Mouse (Mus musculus) neural tube, embryonic 14.5 days (tissue): ENCODE results near the gene Lgi2. TPM values are rescaled to one million over a fixed set of nuclear protein-coding genes. Genes with fewer than 3 reads are reported as not detected.

Experiments
- ATAC-seq: fragments of 200-750 bp; cut with Nextera tagmentation; 2 replicates; pipeline ENCODE4 v1.8.0; 2017; ENCODE audit warnings: low read depth, mild to moderate bottlenecking, moderate TSS enrichment, moderate library complexity
- H3K27ac ChIP-seq: fragments of 300-500 bp; sonication (generic); 2 replicates; pipeline ENCODE4 v1.5.1; 2014; ENCODE audit warnings: low read depth, mild to moderate bottlenecking, control low read depth, low read length, moderate library complexity, mixed read lengths
- H3K27me3 ChIP-seq: fragments of 300-500 bp; sonication (generic); 2 replicates; pipeline ENCODE4 v1.6.1; 2014; ENCODE audit warnings: low read length; ENCODE audit not compliant: control insufficient read depth, insufficient read depth
- H3K36me3 ChIP-seq: fragments of 300-500 bp; sonication (generic); 2 replicates; pipeline ENCODE4 v1.6.1; 2014; ENCODE audit warnings: low read length, mixed read lengths; ENCODE audit not compliant: control insufficient read depth, insufficient read depth
- H3K4me1 ChIP-seq: fragments of 300-500 bp; sonication (generic); 2 replicates; pipeline ENCODE4 v1.6.1; 2014; ENCODE audit warnings: low read length; ENCODE audit not compliant: control insufficient read depth, insufficient read depth
- H3K4me2 ChIP-seq: fragments of 300-500 bp; sonication (generic); 2 replicates; pipeline ENCODE4 v1.6.1; 2014; ENCODE audit warnings: mild to moderate bottlenecking, low read depth, low read length, control low read depth
- H3K4me3 ChIP-seq: fragments of 300-500 bp; sonication (generic); 2 replicates; pipeline ENCODE4 v1.5.1; 2014; ENCODE audit warnings: low read depth, low read length, control low read depth, mixed read lengths
- H3K9ac ChIP-seq: fragments of 300-500 bp; sonication (generic); replicated peaks from 2 replicates; pipeline ENCODE4 v1.6.1; 2014; ENCODE audit warnings: low read depth, mild to moderate bottlenecking, control low read depth, low read length, mixed read lengths
- H3K9me3 ChIP-seq: fragments of 300-500 bp; sonication (generic); 2 replicates; pipeline ENCODE4 v1.6.1; 2016; ENCODE audit warnings: low read length; ENCODE audit not compliant: control insufficient read depth
- WGBS: fragments of 180-500 bp; shearing (Covaris S2); extraction: QIAGEN DNeasy Blood & Tissue Kit; methylation state at CpG from one replicate; pipeline ENCODE4 v1.1.7; 2014; 5-methylcytosine and 5-hydroxymethylcytosine counted together
- polyA plus RNA-seq: library from polyadenylated mRNA; unstranded; fragments of >200 nt; fragmentation: Nextera tagmentation; extraction: Ambion mirVana; gene quantifications from 2 replicates; pipeline ENCODE4 v1.2.1, GENCODE M21; 2014

Lgi2 gene
- polyA plus RNA-seq, 1 experiment from 2014 or later, result 8.6 TPM

- H3K4me3 ChIP-seq, result no peak overlapping the region
- no peak overlapping the region for H3K4me2 ChIP-seq
- no peaks in the 10 kb centered on the region for H3K36me3 ChIP-seq
- ATAC-seq, result peak; percentile 25; the same call in 1 of the 2 replicates
- no peaks in the 10 kb centered on the region for H3K27me3 ChIP-seq
- peak overlapping the region; percentile 11; the same call in 1 of the 2 replicates for H3K27ac ChIP-seq
- H3K9ac ChIP-seq, result no peak overlapping the region
- no peaks in the 10 kb centered on the region for H3K9me3 ChIP-seq
- WGBS, result 56% methylated on average over 13 of the region's 13 CpGs
- H3K4me1 ChIP-seq, result no peaks in the 10 kb centered on the region
Measured at GRCm38 (mm10) chr5:52550613-52551317, 15.5 kb downstream of the Lgi2 start.

DNA sequence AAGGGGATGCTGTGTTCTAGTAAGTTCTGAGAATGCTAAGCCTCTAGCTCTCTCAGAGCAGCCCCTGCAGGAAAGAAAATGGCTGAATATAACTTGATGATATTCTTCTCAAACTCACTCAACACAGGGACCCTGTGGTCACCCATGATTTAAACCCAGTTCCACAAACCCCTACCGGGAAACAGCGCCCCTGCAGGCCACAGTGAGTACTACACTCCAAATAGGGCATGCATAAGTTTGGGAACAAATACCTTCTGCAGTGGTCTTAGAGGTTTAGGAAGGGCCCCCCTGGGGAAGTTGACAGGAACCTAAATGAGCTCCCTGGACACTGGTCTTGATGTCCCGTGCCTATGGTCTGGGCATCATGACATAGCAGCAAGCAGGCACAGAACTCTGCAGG lies 19.3 kb downstream of the Lgi2 start:
- Histone ChIP-seq H3K4me1 (no peaks in the 10 kb centered on the region), H3K4me3 (no peak overlapping the region), H3K9ac (no peak overlapping the region), H3K36me3 (no peaks in the 10 kb centered on the region), H3K27me3 (no peaks in the 10 kb centered on the region), H3K4me2 (no peak overlapping the region), H3K9me3 (no peaks in the 10 kb centered on the region), H3K27ac (no peak overlapping the region)
- no peak for ATAC-seq
- WGBS, result 50% methylated on average over 3 of the region's 3 CpGs

DNA sequence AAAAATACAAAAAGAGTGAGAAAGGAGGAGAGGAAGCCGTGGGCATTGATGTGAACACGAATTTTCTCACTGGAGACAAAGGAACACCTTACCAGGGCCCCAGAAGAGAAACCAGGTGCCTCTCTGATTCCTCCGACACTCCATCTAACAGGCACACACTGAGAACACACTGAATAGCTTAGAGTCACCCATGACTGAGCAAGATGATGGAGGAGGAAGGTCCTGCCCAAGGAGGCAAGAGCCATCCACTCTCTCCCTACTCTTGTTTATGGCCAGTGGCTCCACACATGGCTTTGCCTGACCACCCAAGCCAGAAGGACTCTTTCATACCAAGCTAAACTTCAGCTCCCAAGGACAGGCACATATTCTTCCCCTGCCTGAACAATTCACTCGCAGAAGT lies 22.5 kb downstream of the Lgi2 start:
- H3K9me3 ChIP-seq, result no peaks in the 10 kb centered on the region
- no peaks in the 10 kb centered on the region for H3K4me1 ChIP-seq
- H3K4me3 ChIP-seq, result no peak overlapping the region
- no peak for ATAC-seq
- H3K4me2 ChIP-seq, result no peak overlapping the region
- no peak overlapping the region for H3K27ac ChIP-seq
- no peaks in the 10 kb centered on the region for H3K27me3 ChIP-seq
- 92% methylated on average over 4 of the region's 4 CpGs for WGBS
- H3K36me3 ChIP-seq, result no peaks in the 10 kb centered on the region
- H3K9ac ChIP-seq, result no peak overlapping the region

- Histone ChIP-seq H3K4me3 (no peak overlapping the region), H3K4me1 (no peaks in the 10 kb centered on the region), H3K9me3 (no peaks in the 10 kb centered on the region), H3K27ac (no peak overlapping the region), H3K27me3 (no peaks in the 10 kb centered on the region), H3K4me2 (no peak overlapping the region), H3K9ac (no peak overlapping the region), H3K36me3 (no peaks in the 10 kb centered on the region)
- no peak for ATAC-seq
- WGBS, result 76% methylated on average over 3 of the region's 3 CpGs
Measured at GRCm38 (mm10) chr5:52540186-52540585, 26.1 kb downstream of the Lgi2 start.

DNA sequence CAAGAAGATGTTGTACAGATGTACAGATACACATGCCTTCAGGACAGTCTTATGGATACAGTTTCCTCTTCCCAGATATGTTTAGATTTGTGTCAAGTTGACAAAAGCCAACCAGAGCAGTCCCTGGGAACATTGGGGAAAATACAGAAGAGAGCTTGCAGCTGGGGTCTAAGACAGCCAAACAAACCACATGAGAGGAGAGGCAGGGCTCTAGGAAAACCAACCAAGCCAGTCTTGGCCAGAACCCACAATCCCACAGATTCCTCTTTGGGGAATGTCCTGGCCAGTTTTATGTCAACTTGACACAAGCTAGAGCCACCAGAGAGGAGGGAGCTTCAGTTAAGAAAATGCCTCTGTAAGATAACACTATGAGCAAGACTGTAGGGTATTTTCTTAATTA lies 26.8 kb downstream of the Lgi2 start:
- ATAC-seq, result no peak
- H3K4me1 ChIP-seq, result no peaks in the 10 kb centered on the region
- no peak overlapping the region for H3K4me3 ChIP-seq
- H3K4me2 ChIP-seq, result no peak overlapping the region
- H3K9ac ChIP-seq, result no peak overlapping the region
- H3K27ac ChIP-seq, result no peak overlapping the region
- H3K9me3 ChIP-seq, result no peaks in the 10 kb centered on the region
- H3K36me3 ChIP-seq, result no peaks in the 10 kb centered on the region
- H3K27me3 ChIP-seq, result no peaks in the 10 kb centered on the region

GRCm38 (mm10) chr5:52537024-52537423 lies 29.2 kb downstream of the Lgi2 start:
- WGBS, result 88% methylated on average over 7 of the region's 7 CpGs
- no peak overlapping the region for H3K9ac ChIP-seq
- no peaks in the 10 kb centered on the region for H3K4me1 ChIP-seq
- no peak overlapping the region for H3K4me3 ChIP-seq
- H3K9me3 ChIP-seq, result no peaks in the 10 kb centered on the region
- no peak overlapping the region for H3K27ac ChIP-seq
- ATAC-seq, result no peak
- no peak overlapping the region for H3K4me2 ChIP-seq
- H3K27me3 ChIP-seq, result no peaks in the 10 kb centered on the region
- H3K36me3 ChIP-seq, result no peaks in the 10 kb centered on the region

GRCm38 (mm10) chr5:52534798-52535590 lies 31.3 kb downstream of the Lgi2 start:
- no peaks in the 10 kb centered on the region for H3K9me3 ChIP-seq
- H3K4me1 ChIP-seq, result no peaks in the 10 kb centered on the region
- no peak overlapping the region for H3K27ac ChIP-seq
- H3K9ac ChIP-seq, result no peak overlapping the region
- WGBS, result 80% methylated on average over 14 of the region's 14 CpGs
- H3K27me3 ChIP-seq, result no peaks in the 10 kb centered on the region
- H3K4me2 ChIP-seq, result no peak overlapping the region
- H3K4me3 ChIP-seq, result no peak overlapping the region
- ATAC-seq, result no peak
- no peaks in the 10 kb centered on the region for H3K36me3 ChIP-seq

GRCm38 (mm10) chr5:52533705-52534104 lies 32.6 kb downstream of the Lgi2 start:
- H3K27me3 ChIP-seq, result no peaks in the 10 kb centered on the region
- no peak overlapping the region for H3K27ac ChIP-seq
- ATAC-seq, result no peak
- H3K9ac ChIP-seq, result no peak overlapping the region
- H3K4me2 ChIP-seq, result no peak overlapping the region
- 84% methylated on average over 9 of the region's 9 CpGs for WGBS
- H3K36me3 ChIP-seq, result no peaks in the 10 kb centered on the region
- no peak overlapping the region for H3K4me3 ChIP-seq
- no peaks in the 10 kb centered on the region for H3K9me3 ChIP-seq
- H3K4me1 ChIP-seq, result no peaks in the 10 kb centered on the region

GRCm38 (mm10) chr5:52528545-52528944 lies 37.7 kb downstream of the Lgi2 start:
- Histone ChIP-seq H3K4me3 (no peak overlapping the region), H3K9ac (no peak overlapping the region), H3K4me1 (no peaks in the 10 kb centered on the region), H3K4me2 (no peak overlapping the region), H3K36me3 (no peaks in the 10 kb centered on the region), H3K27ac (no peak overlapping the region), H3K9me3 (no peaks in the 10 kb centered on the region), H3K27me3 (no peaks in the 10 kb centered on the region)
- WGBS, result 48% methylated on average over 7 of the region's 7 CpGs
- no peak for ATAC-seq
